Mouse (Mus musculus) cerebellum, adult 2 months (tissue): ENCODE results near the gene Pnpt1. TPM values are rescaled to one million over a fixed set of nuclear protein-coding genes. Genes with fewer than 3 reads are reported as not detected.

Source experiments
- DNase-seq, 2 experiments: peaks; one replicate each; pipeline ENCODE4 v3.0.0; 2021
- H3K27ac ChIP-seq: fragments of 200-500 bp; 2 replicates; pipeline ENCODE4 v1.5.1; 2012; ENCODE audit warnings: low read length, control low read depth, inconsistent platforms; ENCODE audit not compliant: insufficient read depth
- H3K27me3 ChIP-seq: fragments of 200-500 bp; 2 replicates; pipeline ENCODE4 v1.6.1; 2012; ENCODE audit warnings: inconsistent platforms, mild to moderate bottlenecking, low read length, moderate library complexity; ENCODE audit not compliant: control insufficient read depth, insufficient read depth
- H3K4me1 ChIP-seq: fragments of 200-500 bp; 2 replicates; pipeline ENCODE4 v1.6.1; 2011; ENCODE audit warnings: low read length; ENCODE audit not compliant: control insufficient read depth, insufficient read depth
- H3K4me3 ChIP-seq: fragments of 200-500 bp; replicated peaks from 2 replicates; pipeline ENCODE3; 2011; ENCODE audit warnings: mild to moderate bottlenecking, low read depth, low read length, control low read depth; ENCODE audit not compliant: insufficient read depth
- CTCF ChIP-seq: fragments of 200-500 bp; IDR thresholded peaks from 2 replicates; pipeline ENCODE4 v1.5.1; 2011; ENCODE audit warnings: low read depth, mild to moderate bottlenecking, control low read depth, low read length, moderate library complexity, borderline replicate concordance; ENCODE audit not compliant: insufficient read depth
- POLR2A ChIP-seq: fragments of 200-500 bp; IDR thresholded peaks from 2 replicates; pipeline ENCODE4 v1.6.1; 2011; ENCODE audit warnings: low read length, control low read depth, borderline replicate concordance; ENCODE audit not compliant: insufficient read depth
- WGBS: fragments of 180-500 bp; shearing (Covaris S2); methylation state at CpG from one replicate; pipeline ENCODE4 v1.1.7; 2018; 5-methylcytosine and 5-hydroxymethylcytosine counted together
- polyA plus RNA-seq: library from polyadenylated mRNA; depleted of rRNA; stranded (reverse); fragments of >200 nt; gene quantifications from 2 replicates; pipeline ENCODE4 v1.2.3, GENCODE M21; 2012

The Pnpt1 gene
- polyA plus RNA-seq, 1 experiment, result 18.9 TPM

GRCm38 (mm10) chr11:29172563-29173124 lies 42.1 kb downstream of the Pnpt1 start, which contains the start of gene Ppp4r3b:
Gene Ppp4r3b (plus strand): TSS chr11:29172890.
- peak within 1 kb of the TSS; percentile 84 for H3K4me3 ChIP-seq
- peak within 1 kb of the TSS; percentile 72 for H3K27ac ChIP-seq
- H3K4me1 ChIP-seq, result no peaks in the 10 kb centered on the region
- no peaks in the 10 kb centered on the region for H3K27me3 ChIP-seq
- DNase-seq, result peak; percentile 97 to 99
- under 1% methylated on average over 50 of the region's 50 CpGs for WGBS
- TF ChIP-seq POLR2A (peak; percentile 43; the same call in 1 of the 2 replicates), CTCF (no peak)

GRCm38 (mm10) chr11:29173125-29173631 lies 42.6 kb downstream of the Pnpt1 start:
- 1% methylated on average over 38 of the region's 38 CpGs for WGBS

GRCm38 (mm10) chr11:29173706-29174436 lies 43.3 kb downstream of the Pnpt1 start:
- H3K27ac ChIP-seq, result no peak overlapping the region
- H3K4me3 ChIP-seq, result peak overlapping the region; percentile 84
- no peaks in the 10 kb centered on the region for H3K27me3 ChIP-seq
- TF ChIP-seq POLR2A, result no peak
- TF ChIP-seq CTCF, result no peak
- no peaks in the 10 kb centered on the region for H3K4me1 ChIP-seq
- 3% methylated on average over 13 of the region's 13 CpGs for WGBS
- DNase-seq, result no peak

More at GRCm38 (mm10) chr11:29173125-29173631, 42.6 kb downstream of the Pnpt1 start:
- Histone ChIP-seq H3K27me3 (no peaks in the 10 kb centered on the region), H3K4me1 (no peaks in the 10 kb centered on the region), H3K27ac (peak overlapping the region; percentile 72), H3K4me3 (peak overlapping the region; percentile 84)
- DNase-seq, result peak in 1 of 2 experiments; percentile 54
- TF ChIP-seq POLR2A (0 out of 2 replicates have a peak, but pooled peaks have one; percentile 23), CTCF (peak; percentile 41; the same call in 1 of the 2 replicates)

GRCm38 (mm10) chr11:29179319-29179718 lies 48.8 kb downstream of the Pnpt1 start:
- 96% methylated on average over 1 of the region's 1 CpGs for WGBS
- no peak for DNase-seq
- no peaks in the 10 kb centered on the region for H3K27me3 ChIP-seq
- H3K27ac ChIP-seq, result no peak overlapping the region
- H3K4me3 ChIP-seq, result no peak overlapping the region
- no peaks in the 10 kb centered on the region; the same call in 1 of the 2 replicates for H3K4me1 ChIP-seq
- TF ChIP-seq CTCF, result no peak
- no peak for TF ChIP-seq POLR2A

GRCm38 (mm10) chr11:29180657-29181056 lies 50.1 kb downstream of the Pnpt1 start:
- Histone ChIP-seq H3K27me3 (no peaks in the 10 kb centered on the region), H3K4me1 (no peaks in the 10 kb centered on the region; the same call in 1 of the 2 replicates), H3K4me3 (no peak overlapping the region), H3K27ac (no peak overlapping the region)
- DNase-seq, result peak; percentile 63 to 80
- 4% methylated on average over 3 of the region's 3 CpGs for WGBS
- no peak for TF ChIP-seq CTCF
- TF ChIP-seq POLR2A, result no peak

DNA sequence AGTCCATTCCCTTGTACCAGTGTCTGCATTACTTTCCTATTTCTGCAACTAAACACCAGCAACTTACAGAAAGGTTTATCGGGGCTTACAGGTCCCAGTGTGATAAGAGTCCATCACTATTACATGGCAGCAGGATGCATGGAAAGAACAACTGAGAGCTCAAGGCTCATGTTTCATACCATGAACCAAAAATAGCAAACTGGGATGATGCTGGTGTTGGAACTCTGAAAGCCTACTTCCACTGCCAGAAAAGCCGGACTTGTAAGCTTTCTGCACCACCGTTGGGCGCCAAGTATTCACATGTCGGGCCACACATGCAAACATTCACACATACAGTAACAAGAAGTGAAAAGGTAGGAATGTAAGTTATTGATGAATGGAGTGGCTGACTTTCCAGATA lies 51.2 kb downstream of the Pnpt1 start:
- no peak overlapping the region for H3K4me3 ChIP-seq
- H3K27ac ChIP-seq, result no peak overlapping the region
- no peaks in the 10 kb centered on the region; the same call in 1 of the 2 replicates for H3K4me1 ChIP-seq
- no peak for DNase-seq
- WGBS, result 64% methylated on average over 5 of the region's 5 CpGs
- H3K27me3 ChIP-seq, result no peaks in the 10 kb centered on the region
- TF ChIP-seq POLR2A (no peak), CTCF (no peak)

GRCm38 (mm10) chr11:29188981-29189380 lies 58.4 kb downstream of the Pnpt1 start:
- Histone ChIP-seq H3K4me1 (no peaks in the 10 kb centered on the region), H3K27me3 (no peaks in the 10 kb centered on the region), H3K27ac (no peak overlapping the region), H3K4me3 (no peak overlapping the region)
- WGBS, result 83% methylated on average over 2 of the region's 2 CpGs
- TF ChIP-seq CTCF, result no peak
- no peak for TF ChIP-seq POLR2A
- no peak for DNase-seq
